Mouse (Mus musculus): ENCODE measurements at regions not wholly inside any gene's neighbourhood (a gene's known extent, or its start where the extent isn't known, plus 50 kb on each side); places are given as distances from the start of the nearest gene placed in this dataset.

DNA sequence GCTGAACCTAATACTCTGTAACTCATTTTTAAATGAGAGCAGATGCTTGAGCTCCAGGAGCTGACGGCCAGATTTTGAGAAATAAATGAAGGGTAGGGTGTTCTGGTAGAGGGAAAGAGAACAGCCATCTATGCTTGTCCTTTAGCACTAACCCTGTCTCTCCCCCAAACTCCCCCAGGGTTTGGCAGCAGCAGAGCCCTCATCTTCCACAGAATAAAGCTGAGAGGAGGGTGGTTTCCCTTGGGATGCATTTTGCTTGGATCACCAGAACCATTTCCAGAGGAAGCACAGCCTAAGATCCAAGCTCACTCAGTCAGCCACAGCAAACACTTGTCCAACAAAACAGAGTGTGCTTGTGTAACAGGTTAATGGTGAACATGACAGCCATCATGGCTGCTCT lies 464.8 kb upstream of the Marcks start:
- no peak for DNase-seq (ENCODE audit: low spot score)

- DNase-seq (ENCODE audit: low spot score) = no peak
These were observed 464.2 kb upstream of the Marcks start for GRCm38 (mm10) chr10:37602936-37603335.

DNA sequence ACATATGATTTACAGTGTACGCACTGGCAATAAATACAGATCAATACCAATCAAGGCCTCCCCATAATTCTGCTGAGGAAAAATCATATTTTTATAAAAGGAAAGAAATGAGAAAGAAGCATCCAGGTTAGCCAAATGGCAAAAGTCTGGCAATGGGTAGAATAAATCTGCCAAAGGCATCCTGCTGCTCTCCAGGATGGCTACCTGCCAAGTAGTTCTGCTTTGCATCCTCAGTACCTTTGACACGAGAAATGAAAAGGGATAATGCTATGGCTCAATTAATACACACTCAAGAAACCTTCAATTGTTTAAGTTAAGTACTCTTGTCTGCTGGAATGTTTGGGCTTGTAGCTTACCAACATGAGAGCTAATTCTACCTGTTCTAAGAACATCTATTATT lies 451.2 kb upstream of the Marcks start:
- DNase-seq (ENCODE audit: low spot score) = no peak

DNA sequence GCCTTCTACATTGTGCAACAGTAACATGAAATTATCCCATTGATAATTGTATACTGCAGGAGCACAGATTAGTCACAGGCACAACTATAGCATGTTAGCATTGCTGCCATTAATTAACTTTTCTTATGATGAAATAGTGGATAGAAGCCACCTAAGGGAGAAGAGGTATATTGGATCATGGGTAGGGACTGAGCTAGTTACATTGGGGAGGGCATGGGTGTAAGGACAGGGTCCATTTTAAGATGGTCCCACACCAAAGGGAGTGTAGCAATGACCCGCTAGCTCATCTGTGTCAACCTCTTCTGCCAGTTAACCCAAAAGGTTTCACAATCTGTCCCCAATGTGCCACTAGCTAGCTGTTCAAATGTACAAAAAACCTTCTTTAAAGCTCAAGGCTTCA lies 450.3 kb upstream of the Marcks start:
- no peak for DNase-seq (ENCODE audit: low spot score)

- DNase-seq (ENCODE audit: low spot score) = no peak
These were observed 432.5 kb upstream of the Marcks start for GRCm38 (mm10) chr10:37571171-37571570.

- DNase-seq (ENCODE audit: low spot score) = no peak
These were observed 423.0 kb upstream of the Marcks start for GRCm38 (mm10) chr10:37561705-37562104.

DNA sequence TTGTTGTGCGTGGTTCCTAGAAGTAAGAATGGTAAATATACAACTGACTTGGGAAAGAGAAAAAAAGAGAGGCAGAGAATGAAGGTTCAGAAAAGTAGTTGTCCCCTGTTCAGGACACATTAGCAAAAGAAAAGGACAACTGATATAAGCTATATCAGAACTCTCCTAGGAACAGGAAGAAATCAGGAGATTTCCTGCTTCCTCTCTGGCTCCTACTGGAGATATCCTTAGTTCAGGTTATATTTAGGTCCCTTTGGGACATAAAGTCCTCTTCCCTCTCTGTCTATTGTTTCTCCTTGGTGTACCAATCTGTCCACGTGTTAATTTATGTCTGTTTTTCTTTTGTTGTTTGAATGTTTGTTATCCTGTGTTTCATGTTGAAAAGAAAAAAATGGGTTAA lies 410.7 kb upstream of the Marcks start:
- DNase-seq (ENCODE audit: low spot score) = no peak

GRCm38 (mm10) chr10:37540703-37541102 lies 402.0 kb upstream of the Marcks start:
- no peak for DNase-seq (ENCODE audit: low spot score)

GRCm38 (mm10) chr10:37505966-37506615 lies 367.4 kb upstream of the Marcks start:
- DNase-seq (ENCODE audit: low spot score) = no peak

- no peak for DNase-seq (ENCODE audit: low spot score)
These were observed 365.7 kb upstream of the Marcks start for GRCm38 (mm10) chr10:37504468-37504867.

- DNase-seq (ENCODE audit: low spot score) = no peak
These were observed 363.8 kb upstream of the Marcks start for GRCm38 (mm10) chr10:37502505-37502904.

DNA sequence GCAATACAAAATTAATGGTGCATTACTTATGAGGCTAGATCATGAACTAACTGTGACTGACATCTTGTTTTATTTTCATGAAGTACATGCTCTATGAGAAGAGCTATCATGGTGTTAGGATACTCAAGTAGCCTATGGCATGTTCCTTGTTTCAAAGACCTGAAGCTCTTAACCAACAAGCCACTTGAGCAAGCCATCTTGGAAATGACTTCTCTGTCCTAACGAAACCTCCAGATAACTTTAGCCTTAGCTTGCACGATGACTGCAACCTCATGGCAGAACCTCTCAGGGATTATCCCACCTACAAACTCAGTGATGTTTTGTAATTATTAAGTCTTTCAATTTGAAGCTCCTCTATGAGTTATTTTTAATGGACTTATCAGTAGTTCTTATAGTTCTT lies 362.3 kb upstream of the Marcks start:
- no peak for DNase-seq (ENCODE audit: low spot score)

DNA sequence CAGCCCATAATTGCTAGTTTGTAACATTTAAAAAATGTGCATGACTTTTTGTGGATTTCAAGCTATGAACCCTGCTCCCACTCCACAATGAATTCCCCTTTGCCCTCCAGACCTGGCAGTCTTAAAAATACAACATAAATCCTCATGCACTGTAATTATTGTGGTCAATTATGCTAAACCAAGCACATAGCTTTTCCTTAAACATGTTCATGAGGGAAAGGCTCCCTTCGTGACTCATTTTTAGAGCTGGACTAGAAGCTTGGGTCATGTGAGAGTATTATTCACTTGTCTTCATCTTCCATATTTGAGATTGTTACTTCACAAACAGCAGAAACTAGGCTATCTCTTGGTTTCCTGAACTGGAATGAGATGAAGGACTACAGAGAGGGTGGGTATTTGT lies 356.7 kb upstream of the Marcks start:
- no peak for DNase-seq (ENCODE audit: low spot score)

GRCm38 (mm10) chr10:37494552-37495166 lies 355.9 kb upstream of the Marcks start:
- no peak for DNase-seq (ENCODE audit: low spot score)

- no peak for DNase-seq (ENCODE audit: low spot score)
These were observed 355.4 kb upstream of the Marcks start for GRCm38 (mm10) chr10:37494098-37494497.

DNA sequence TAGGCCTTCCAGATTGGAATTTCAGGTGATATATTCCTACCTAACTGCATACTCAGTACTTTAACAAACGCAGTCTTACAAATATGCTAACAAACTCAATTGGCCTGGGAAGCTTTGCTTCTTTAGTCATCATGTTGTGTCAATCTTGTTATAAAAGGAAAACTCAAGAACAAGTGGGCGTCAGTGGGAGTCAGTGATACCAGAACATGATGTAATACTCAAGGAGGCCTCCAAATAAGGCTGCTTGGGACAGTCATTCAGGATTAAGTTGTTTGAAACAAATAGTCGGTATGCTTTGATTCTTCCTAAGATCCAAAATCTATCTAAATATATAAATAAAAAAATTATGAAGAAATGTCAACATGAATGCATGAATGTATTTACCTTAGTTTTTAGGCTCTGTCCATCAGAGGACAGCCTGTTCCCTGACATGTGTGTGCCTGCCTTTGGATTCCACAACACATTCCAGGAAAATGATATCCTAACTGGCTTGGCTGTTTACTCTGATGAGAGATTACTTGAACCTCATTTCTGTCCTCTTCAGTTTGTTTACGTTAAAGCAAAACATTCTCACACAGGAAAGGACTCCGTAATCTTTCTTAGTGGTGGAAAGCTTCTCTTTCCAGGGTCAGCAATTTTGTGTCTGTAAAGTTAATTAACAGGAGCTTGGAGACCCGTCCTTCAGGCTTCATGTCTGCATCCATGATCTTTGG lies 345.7 kb upstream of the Marcks start:
- DNase-seq (ENCODE audit: low spot score) = no peak

- DNase-seq (ENCODE audit: low spot score) = no peak
These were observed 344.8 kb upstream of the Marcks start for GRCm38 (mm10) chr10:37483521-37483920.

GRCm38 (mm10) chr10:37481879-37482278 lies 343.2 kb upstream of the Marcks start:
- no peak for DNase-seq (ENCODE audit: low spot score)

- DNase-seq (ENCODE audit: low spot score) = no peak
These were observed 341.6 kb upstream of the Marcks start for GRCm38 (mm10) chr10:37480331-37480730.

GRCm38 (mm10) chr10:37478108-37478507 lies 339.4 kb upstream of the Marcks start:
- DNase-seq (ENCODE audit: low spot score) = no peak

DNA sequence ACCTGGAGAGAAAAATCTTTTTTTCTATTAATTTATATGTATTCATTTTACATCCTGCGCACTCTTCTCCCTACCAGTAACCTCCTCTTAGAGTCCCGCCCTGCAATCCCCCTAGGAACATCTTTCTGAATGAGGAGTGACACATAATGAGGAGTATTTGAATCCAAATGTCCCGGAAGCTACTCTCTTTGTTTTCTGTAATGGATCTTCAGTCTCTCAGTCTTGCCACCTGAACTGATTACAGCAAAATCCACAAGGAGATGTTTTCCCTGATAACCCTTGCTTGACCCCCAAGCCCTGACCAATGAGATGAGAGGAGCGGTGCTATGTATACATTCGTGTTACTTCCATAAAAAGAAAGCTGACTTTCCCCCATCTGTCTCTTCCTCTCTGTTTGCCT lies 334.4 kb upstream of the Marcks start:
- no peak for DNase-seq (ENCODE audit: low spot score)

- no peak for DNase-seq (ENCODE audit: low spot score)
These were observed 318.7 kb upstream of the Marcks start for GRCm38 (mm10) chr10:37457384-37457783.

- DNase-seq (ENCODE audit: low spot score) = no peak
These were observed 311.2 kb upstream of the Marcks start for GRCm38 (mm10) chr10:37449894-37450293.
